Mouse (Mus musculus) embryo, embryonic 9.5 days (tissue): ENCODE data around the gene 3110009E18Rik.
A peak's percentile ranks its signal among the peaks of the same experiment; 100 is the strongest.

Experiments used
- DNase-seq: peaks from one replicate; pipeline ENCODE4 v3.0.0-alpha.2; 2017; ENCODE audit errors: extremely low spot score

Gene 3110009E18Rik

GRCm38 (mm10) chr1:120195947-120196346 lies 75.0 kb downstream of the 3110009E18Rik start:
- DNase-seq: no peak

GRCm38 (mm10) chr1:120196724-120197123 lies 75.7 kb downstream of the 3110009E18Rik start:
- no peak for DNase-seq

GRCm38 (mm10) chr1:120197189-120197588 lies 76.2 kb downstream of the 3110009E18Rik start:
- peak; percentile 74 for DNase-seq

GRCm38 (mm10) chr1:120198151-120198550 lies 77.2 kb downstream of the 3110009E18Rik start:
- no peak for DNase-seq

- no peak for DNase-seq
These were observed 78.0 kb downstream of the 3110009E18Rik start for GRCm38 (mm10) chr1:120198942-120199341.

GRCm38 (mm10) chr1:120202542-120202941 lies 81.6 kb downstream of the 3110009E18Rik start:
- DNase-seq: no peak

GRCm38 (mm10) chr1:120203836-120204235 lies 82.8 kb downstream of the 3110009E18Rik start:
- DNase-seq: no peak

GRCm38 (mm10) chr1:120204834-120205233 lies 83.8 kb downstream of the 3110009E18Rik start:
- DNase-seq: no peak

- no peak for DNase-seq
These were observed 86.6 kb downstream of the 3110009E18Rik start for GRCm38 (mm10) chr1:120207568-120207967.

GRCm38 (mm10) chr1:120208502-120209230 lies 87.7 kb downstream of the 3110009E18Rik start:
- no peak for DNase-seq

- no peak for DNase-seq
These were observed 99.9 kb downstream of the 3110009E18Rik start for GRCm38 (mm10) chr1:120220841-120221240.

- DNase-seq: no peak
These were observed 100.3 kb downstream of the 3110009E18Rik start for GRCm38 (mm10) chr1:120221285-120221684.

- DNase-seq: no peak
These were observed 102.6 kb downstream of the 3110009E18Rik start for GRCm38 (mm10) chr1:120223613-120224012.

GRCm38 (mm10) chr1:120229723-120230471 lies 108.9 kb downstream of the 3110009E18Rik start:
- DNase-seq: no peak

GRCm38 (mm10) chr1:120231334-120231733 lies 110.3 kb downstream of the 3110009E18Rik start:
- peak; percentile 34 for DNase-seq

GRCm38 (mm10) chr1:120232170-120232569 lies 111.2 kb downstream of the 3110009E18Rik start:
- no peak for DNase-seq

- DNase-seq: no peak
These were observed 114.7 kb downstream of the 3110009E18Rik start for GRCm38 (mm10) chr1:120235631-120236215.

- no peak for DNase-seq
These were observed 115.4 kb downstream of the 3110009E18Rik start for GRCm38 (mm10) chr1:120236424-120236823.

- no peak for DNase-seq
These were observed 116.1 kb downstream of the 3110009E18Rik start for GRCm38 (mm10) chr1:120237068-120237467.
